Mouse (Mus musculus): ENCODE results near the gene Gp9.

- TF ChIP-seq CTCF (IDR thresholded peaks at IDR 0.05) (no peak), POLR2A (IDR thresholded peaks at IDR 0.05; ENCODE audit: insufficient read depth, low read depth, low read length) (no peak)
These were observed 24.6 kb downstream of the Gp9 start for GRCm38 (mm10) chr6:87802462-87802861.
